In genomic region chr19:59236046-59236445, GRCm38 (mm10) we compare ENCODE assay signal across 46 mouse cellular contexts. TPM values are rescaled to one million over a fixed set of nuclear protein-coding genes. Genes with fewer than 3 reads are reported as not detected.
"Had no signal": no experiment of that assay in that cellular context is flagged by ENCODE, and none has a peak within 500 bp of the region (broad histone marks: within the 10 kb centered on the region; RNA-seq: fewer than 3 reads in every experiment).

No protein-coding gene starts in this region.

- H3K4me3 ChIP-seq: left cerebral cortex, adult 2 months; limb, embryonic 10.5 days; limb, embryonic 12.5 days; limb, embryonic 13.5 days; limb, embryonic 15.5 days; liver, embryonic 12.5 days; liver, embryonic 13.5 days; liver, embryonic 15.5 days; lung, embryonic 15.5 days; megakaryocyte, embryonic 14.5 days; midbrain, embryonic 10.5 days; midbrain, embryonic 12.5 days; midbrain, embryonic 13.5 days; midbrain, embryonic 15.5 days; myocyte had no signal

- H3K36me3 ChIP-seq: limb, embryonic 10.5 days; limb, embryonic 12.5 days; limb, embryonic 13.5 days; limb, embryonic 15.5 days; liver, embryonic 12.5 days; liver, embryonic 13.5 days; liver, embryonic 15.5 days; lung, embryonic 15.5 days; midbrain, embryonic 10.5 days; midbrain, embryonic 12.5 days; midbrain, embryonic 13.5 days; midbrain, embryonic 15.5 days had no signal

- H3K9me3 ChIP-seq: limb, embryonic 10.5 days; limb, embryonic 12.5 days; limb, embryonic 13.5 days; limb, embryonic 15.5 days; liver, embryonic 12.5 days; liver, embryonic 13.5 days; liver, embryonic 15.5 days; lung, embryonic 15.5 days; midbrain, embryonic 10.5 days; midbrain, embryonic 12.5 days; midbrain, embryonic 13.5 days; midbrain, embryonic 15.5 days had no signal

- H3K27ac ChIP-seq: left cerebral cortex, adult 2 months; limb, embryonic 10.5 days; limb, embryonic 12.5 days; limb, embryonic 13.5 days; limb, embryonic 15.5 days; liver, embryonic 12.5 days; liver, embryonic 13.5 days; liver, embryonic 14.5 days; liver, embryonic 15.5 days; lung, embryonic 15.5 days; macrophage; midbrain, embryonic 10.5 days; midbrain, embryonic 12.5 days; midbrain, embryonic 13.5 days; midbrain, embryonic 15.5 days had no signal

- H3K4me2 ChIP-seq: limb, embryonic 12.5 days; limb, embryonic 13.5 days; limb, embryonic 15.5 days; liver, embryonic 11.5 days; liver, embryonic 12.5 days; liver, embryonic 13.5 days; liver, embryonic 15.5 days; lung, embryonic 14.5 days; lung, embryonic 15.5 days; midbrain, embryonic 12.5 days; midbrain, embryonic 13.5 days; midbrain, embryonic 15.5 days had no signal

- H3K27me3 ChIP-seq: liver, embryonic 13.5 days; lung, embryonic 15.5 days had no signal

- H3K9ac ChIP-seq: limb, embryonic 12.5 days; limb, embryonic 13.5 days; limb, embryonic 15.5 days; liver, embryonic 12.5 days; liver, embryonic 13.5 days; liver, embryonic 14.5 days; liver, embryonic 15.5 days; liver, postnatal 0 days; lung, embryonic 14.5 days; lung, embryonic 15.5 days; midbrain, embryonic 12.5 days; midbrain, embryonic 13.5 days; midbrain, embryonic 15.5 days had no signal

- ATAC-seq: liver, embryonic 12.5 days; liver, postnatal 0 days; lung, postnatal 0 days; midbrain, embryonic 13.5 days; midbrain, embryonic 15.5 days; midbrain, embryonic 16.5 days had no signal

- H3K4me1 ChIP-seq: limb, embryonic 10.5 days; limb, embryonic 12.5 days; limb, embryonic 13.5 days; limb, embryonic 15.5 days; liver, embryonic 12.5 days; liver, embryonic 13.5 days; liver, embryonic 15.5 days; lung, embryonic 15.5 days; midbrain, embryonic 13.5 days; midbrain, embryonic 15.5 days had no signal

- DNase-seq: left cerebral cortex, postnatal 4 days; liver; liver, embryonic 13.5 days; liver, postnatal 0 days; lung, adult 18-20 months; lung, adult 2 months; lung, embryonic 14.5 days; lung, postnatal 10 days; lung, postnatal 14 days; lung, postnatal 36 days; lung, postnatal 4 days; midbrain, embryonic 14.5 days had no signal

RNA-seq across cellular contexts. Expression of gene Kcnk18, which starts 17.0 kb away (rescaled TPM):
- total RNA-seq: left cerebral cortex, adult 2 months; left cerebral cortex, adult 8-10 months; left cerebral cortex, postnatal 10 days; left cerebral cortex, postnatal 14 days; left cerebral cortex, postnatal 25 days; left cerebral cortex, postnatal 36 days; left cerebral cortex, postnatal 4 days; liver, adult 2 months; megakaryocyte progenitor cell, adult 5-6 weeks; megakaryocyte, adult 5-6 weeks; megakaryocyte-erythroid progenitor cell, adult 5-6 weeks; monocyte, adult 5-6 weeks had no signal
- polyA plus RNA-seq: limb, embryonic 10.5 days; limb, embryonic 11.5 days; limb, embryonic 12.5 days; limb, embryonic 14.5 days; limb, embryonic 15.5 days; liver, adult 2 months; liver, embryonic 11.5 days; liver, embryonic 12.5 days; liver, embryonic 13.5 days; liver, embryonic 14.5 days; liver, embryonic 15.5 days; liver, embryonic 16.5 days; liver, postnatal 0 days; lung, adult 2 months; lung, embryonic 14.5 days; lung, embryonic 15.5 days; lung, embryonic 16.5 days; lung, postnatal 0 days; macrophage; midbrain, embryonic 10.5 days; midbrain, embryonic 12.5 days; midbrain, embryonic 13.5 days; midbrain, embryonic 14.5 days; midbrain, embryonic 15.5 days; midbrain, embryonic 16.5 days; myocyte; neural tube, embryonic 11.5 days had no signal
